Mouse (Mus musculus) midbrain, postnatal 0 days (tissue): Measurements from ENCODE around the gene Dgat2. TPM values are rescaled to one million over a fixed set of nuclear protein-coding genes. Genes with fewer than 3 reads are reported as not detected.
A peak's percentile ranks its signal among the peaks of the same experiment; 100 is the strongest.

Source experiments
- ATAC-seq: fragments of 200-750 bp; cut with Nextera tagmentation; 2 replicates; pipeline ENCODE4 v1.8.0; 2017; ENCODE audit warnings: moderate number of reproducible peaks, mild to moderate bottlenecking, moderate TSS enrichment, moderate library complexity; ENCODE audit not compliant: low FRiP score
- DNase-seq: peaks from one replicate; pipeline ENCODE4 v3.0.0-alpha.2; 2015; ENCODE audit warnings: low spot score
- H3K27ac ChIP-seq: fragments of 300-500 bp; sonication (generic); 2 replicates; pipeline ENCODE4 v1.5.1; 2014; ENCODE audit warnings: low read depth, mild to moderate bottlenecking, low read length, mixed read lengths
- H3K27me3 ChIP-seq: fragments of 300-500 bp; sonication (generic); 2 replicates; pipeline ENCODE4 v1.6.1; 2014; ENCODE audit warnings: low read length, control low read depth, mixed read lengths; ENCODE audit not compliant: insufficient read depth
- H3K36me3 ChIP-seq: fragments of 300-500 bp; sonication (generic); 2 replicates; pipeline ENCODE4 v1.6.1; 2014; ENCODE audit warnings: low read length, control low read depth, mixed read lengths; ENCODE audit not compliant: insufficient read depth
- H3K4me1 ChIP-seq: fragments of 300-500 bp; sonication (generic); 2 replicates; pipeline ENCODE4 v1.6.1; 2014; ENCODE audit warnings: mild to moderate bottlenecking, control low read depth, antibody characterized with exemption, low read length, mixed read lengths; ENCODE audit not compliant: insufficient read depth
- H3K4me2 ChIP-seq: fragments of 300-500 bp; sonication (generic); 2 replicates; pipeline ENCODE4 v1.6.1; 2014; ENCODE audit warnings: low read depth, mild to moderate bottlenecking, low read length, mixed read lengths; ENCODE audit not compliant: poor library complexity, severe bottlenecking
- H3K4me3 ChIP-seq: fragments of 300-500 bp; sonication (generic); 2 replicates; pipeline ENCODE4 v1.5.1; 2014; ENCODE audit warnings: low read depth, mild to moderate bottlenecking, low read length, moderate library complexity
- H3K9ac ChIP-seq: fragments of 300-500 bp; sonication (generic); replicated peaks from 2 replicates; pipeline ENCODE4 v1.6.1; 2014; ENCODE audit warnings: mild to moderate bottlenecking, low read length, moderate library complexity, mixed read lengths; ENCODE audit not compliant: poor library complexity, severe bottlenecking
- H3K9me3 ChIP-seq: fragments of 300-500 bp; sonication (generic); 2 replicates; pipeline ENCODE4 v1.6.1; 2016; ENCODE audit warnings: low read length, control low read depth
- CTCF ChIP-seq: IDR thresholded peaks from 2 replicates; pipeline ENCODE4 v1.5.1; 2016; ENCODE audit warnings: antibody characterized with exemption, mild to moderate bottlenecking
- WGBS: fragments of 180-500 bp; shearing (Covaris S2); extraction: QIAGEN DNeasy Blood & Tissue Kit; methylation state at CpG from one replicate; pipeline ENCODE4 v1.1.7; 2014; 5-methylcytosine and 5-hydroxymethylcytosine counted together
- polyA plus RNA-seq: library from polyadenylated mRNA; unstranded; fragments of >200 nt; fragmentation: Nextera tagmentation; extraction: Ambion mirVana; gene quantifications from 2 replicates; pipeline ENCODE4 v1.2.1, GENCODE M21; 2015
- total RNA-seq: library from RNA; depleted of rRNA; stranded (reverse); fragments of >200 nt; gene quantifications from 2 replicates; pipeline ENCODE4 v1.2.3, GENCODE M21; 2014; rRNA removed

Dgat2 gene
- total RNA-seq (34.5 and 35.3 TPM in 2 replicates), polyA plus RNA-seq (32.0 and 33.1 TPM in 2 replicates)

GRCm38 (mm10) chr7:99182432-99183172, at the start of gene Dgat2:
TSS of gene Dgat2 (minus strand) at chr7:99182719.
- under 1% methylated on average over 63 of the region's 63 CpGs for WGBS
- H3K4me2 ChIP-seq: peak within 1 kb of the TSS; percentile 98
- peak within 1 kb of the TSS; percentile 67 for H3K4me3 ChIP-seq
- H3K4me1 ChIP-seq: 0 out of 2 replicates have a peak, but pooled peaks cover 6% of the 10 kb centered on the region
- no peaks in the 10 kb centered on the region for H3K9me3 ChIP-seq
- H3K27me3 ChIP-seq: no peaks in the 10 kb centered on the region; the same call in 1 of the 2 replicates
- peak within 1 kb of the TSS; percentile 80 for H3K9ac ChIP-seq
- DNase-seq (peak; percentile 91), ATAC-seq (peak; percentile 94)
- H3K27ac ChIP-seq: peak within 1 kb of the TSS; percentile 57; the same call in 1 of the 2 replicates
- TF ChIP-seq CTCF: no peak
- no peaks in the 10 kb centered on the region for H3K36me3 ChIP-seq

GRCm38 (mm10) chr7:99230061-99230747, 47.7 kb upstream of the Dgat2 start:
- Histone ChIP-seq H3K36me3 (no peaks in the 10 kb centered on the region), H3K27me3 (no peaks in the 10 kb centered on the region), H3K4me3 (no peak overlapping the region), H3K4me1 (no peaks in the 10 kb centered on the region), H3K27ac (no peak overlapping the region), H3K4me2 (no peak overlapping the region), H3K9ac (no peak overlapping the region), H3K9me3 (no peaks in the 10 kb centered on the region)
- no peak for ATAC-seq
- DNase-seq: no peak
- TF ChIP-seq CTCF: no peak
- WGBS: 71% methylated on average over 7 of the region's 7 CpGs

GRCm38 (mm10) chr7:99229411-99229810, 46.9 kb upstream of the Dgat2 start:
- DNase-seq: peak; percentile 52

GRCm38 (mm10) chr7:99228825-99229224, 46.3 kb upstream of the Dgat2 start:
- Histone ChIP-seq H3K9me3 (no peaks in the 10 kb centered on the region), H3K4me2 (no peak overlapping the region), H3K27me3 (no peaks in the 10 kb centered on the region), H3K4me1 (no peaks in the 10 kb centered on the region), H3K4me3 (no peak overlapping the region), H3K27ac (no peak overlapping the region), H3K36me3 (no peaks in the 10 kb centered on the region), H3K9ac (no peak overlapping the region)
- no peak for TF ChIP-seq CTCF
- no peak for ATAC-seq
- no peak for DNase-seq
- 81% methylated on average over 8 of the region's 8 CpGs for WGBS

More at GRCm38 (mm10) chr7:99229411-99229810, 46.9 kb upstream of the Dgat2 start:
- ATAC-seq: no peak
- no peak overlapping the region for H3K4me2 ChIP-seq
- no peaks in the 10 kb centered on the region for H3K36me3 ChIP-seq
- H3K9ac ChIP-seq: no peak overlapping the region
- no peaks in the 10 kb centered on the region for H3K4me1 ChIP-seq
- WGBS: 8% methylated on average over 2 of the region's 2 CpGs
- peak; percentile 66 for TF ChIP-seq CTCF
- H3K4me3 ChIP-seq: no peak overlapping the region
- no peaks in the 10 kb centered on the region for H3K9me3 ChIP-seq
- no peak overlapping the region for H3K27ac ChIP-seq
- no peaks in the 10 kb centered on the region for H3K27me3 ChIP-seq

- Histone ChIP-seq H3K36me3 (no peaks in the 10 kb centered on the region), H3K9me3 (no peaks in the 10 kb centered on the region), H3K4me2 (no peak overlapping the region), H3K4me1 (no peaks in the 10 kb centered on the region), H3K4me3 (no peak overlapping the region), H3K9ac (no peak overlapping the region), H3K27me3 (no peaks in the 10 kb centered on the region), H3K27ac (no peak overlapping the region)
- DNase-seq (no peak), ATAC-seq (no peak)
- TF ChIP-seq CTCF: no peak
- 97% methylated on average over 4 of the region's 4 CpGs for WGBS
Measured at GRCm38 (mm10) chr7:99227267-99227666, 44.7 kb upstream of the Dgat2 start.

GRCm38 (mm10) chr7:99226662-99227061, 44.1 kb upstream of the Dgat2 start:
- ATAC-seq: no peak
- WGBS: 93% methylated on average over 10 of the region's 10 CpGs
- no peak for TF ChIP-seq CTCF
- Histone ChIP-seq H3K4me1 (no peaks in the 10 kb centered on the region), H3K9ac (no peak overlapping the region), H3K9me3 (no peaks in the 10 kb centered on the region), H3K27ac (no peak overlapping the region), H3K27me3 (no peaks in the 10 kb centered on the region), H3K4me2 (no peak overlapping the region), H3K4me3 (no peak overlapping the region), H3K36me3 (no peaks in the 10 kb centered on the region)
- no peak for DNase-seq
